Mouse (Mus musculus) inflammation-experienced regulatory T-cells, adult 16 weeks (primary cell): ENCODE data around the gene Tmsb15b1. TPM values are rescaled to one million over a fixed set of nuclear protein-coding genes. Genes with fewer than 3 reads are reported as not detected.

Experiments
- polyA plus RNA-seq: library from polyadenylated mRNA; unstranded; fragments of 100-300 nt; shearing (Covaris generic); gene quantifications from one replicate; pipeline ENCODE4 v1.2.1, GENCODE M21; 2017

Gene Tmsb15b1
- polyA plus RNA-seq: 24.3 TPM

GRCm38 (mm10) chrX:136976424-136977084 is at the start of gene Tmsb15b1, which contains the start of gene Tmsb15l:
Gene Tmsb15b1 (minus strand): TSS chrX:136976874.
Gene Tmsb15l (minus strand): TSS chrX:136976869.

GRCm38 (mm10) chrX:136992978-136993547 is 16.4 kb upstream of the Tmsb15b1 start, which contains the start of gene Zcchc18:
Gene Zcchc18 (plus strand): TSS chrX:136993155.

GRCm38 (mm10) chrX:136975397-136975796 is 1.3 kb downstream of the Tmsb15b1 start, which contains the start of gene Tmsb15b2:
Gene Tmsb15b2 (minus strand): TSS chrX:136975497.

GRCm38 (mm10) chrX:136927031-136927430 is 49.6 kb downstream of the Tmsb15b1 start, which contains the start of gene H2bfm:
Gene H2bfm (plus strand): TSS chrX:136927325.

Other genes with a start within 250 kb of the Tmsb15b1 start
- 93.0 TPM for gene Morf4l2, start 233.2 kb downstream of the Tmsb15b1 start, polyA plus RNA-seq
- not detected for gene Glra4, start 196.7 kb downstream of the Tmsb15b1 start, polyA plus RNA-seq
- gene Plp1, start 154.2 kb downstream of the Tmsb15b1 start, polyA plus RNA-seq: 3.0 TPM
- gene Rab9b, start 108.1 kb downstream of the Tmsb15b1 start, polyA plus RNA-seq: not detected
- not detected for gene H2bfm, start 49.5 kb downstream of the Tmsb15b1 start, polyA plus RNA-seq
- 65.9 TPM for gene Tmsb15b2, start 1.4 kb downstream of the Tmsb15b1 start, polyA plus RNA-seq
- 5.0 TPM for gene Tmsb15l, start within 50 bp of the Tmsb15b1 start, polyA plus RNA-seq
- gene Zcchc18, start 16.3 kb upstream of the Tmsb15b1 start, polyA plus RNA-seq: 67.7 TPM
- 20.4 TPM for gene Slc25a53, start 61.4 kb upstream of the Tmsb15b1 start, polyA plus RNA-seq
- gene Fam199x, start 72.7 kb upstream of the Tmsb15b1 start, polyA plus RNA-seq: 5.7 TPM
- not detected for gene Esx1, start 145.2 kb upstream of the Tmsb15b1 start, polyA plus RNA-seq